Mouse (Mus musculus): Measurements from ENCODE around the gene Olfr212. TPM values are rescaled to one million over a fixed set of nuclear protein-coding genes. Genes with fewer than 3 reads are reported as not detected.
"Not testable (repeated sequence)": the region's sequence is repeated elsewhere in the genome, so short reads cannot be mapped to it uniquely, and the experiment has no call there.

Gene Olfr212
- polyA plus RNA-seq (2012; rRNA removed), result 0.03 TPM in 1 of 2 replicates, not detected in the other

- DNase-seq, result peak in 1 of 2 experiments; percentile 8
- WGBS, result 90% methylated on average over 20 of the region's 20 CpGs
Observed at GRCm38 (mm10) chr6:116506302-116507003, at the start of gene Olfr212. Olfr212 (plus strand) TSS chr6:116506516.

GRCm38 (mm10) chr6:116458728-116459127 lies 47.6 kb upstream of the Olfr212 start:
- Histone ChIP-seq H3K4me1 (ENCODE audit: control insufficient read depth, insufficient read depth, low read length) (no peaks in the 10 kb centered on the region), H3K4me3 (replicated peaks; ENCODE audit: insufficient read depth, low read depth, low read length) (no peak overlapping the region), H3K27ac (ENCODE audit: insufficient read depth, low read length) (no peak overlapping the region), H3K27me3 (ENCODE audit: control insufficient read depth, insufficient read depth, low read length) (no peaks in the 10 kb centered on the region; the same call in 1 of the 2 replicates)
- TF ChIP-seq POLR2A (IDR thresholded peaks at IDR 0.05; ENCODE audit: borderline replicate concordance, insufficient read depth, low read length), result no peak
- no peak for TF ChIP-seq CTCF (IDR thresholded peaks at IDR 0.05; ENCODE audit: borderline replicate concordance, insufficient read depth, low read depth, low read length)
- DNase-seq, result no peak
- 81% methylated on average over 4 of the region's 4 CpGs for WGBS

More at GRCm38 (mm10) chr6:116506302-116507003, at the start of gene Olfr212:
- not testable (repeated sequence) for H3K4me3 ChIP-seq (replicated peaks; ENCODE audit: insufficient read depth, low read depth, low read length); H3K4me1 ChIP-seq (ENCODE audit: control insufficient read depth, insufficient read depth, low read length); H3K27ac ChIP-seq (ENCODE audit: insufficient read depth, low read length); H3K27me3 ChIP-seq (ENCODE audit: control insufficient read depth, insufficient read depth, low read length)

GRCm38 (mm10) chr6:116459232-116459631 lies 47.1 kb upstream of the Olfr212 start:
- no peak for DNase-seq
- 74% methylated on average over 2 of the region's 2 CpGs for WGBS
- Histone ChIP-seq H3K4me3 (replicated peaks; ENCODE audit: insufficient read depth, low read depth, low read length) (no peak overlapping the region), H3K27me3 (ENCODE audit: control insufficient read depth, insufficient read depth, low read length) (no peaks in the 10 kb centered on the region; the same call in 1 of the 2 replicates), H3K4me1 (ENCODE audit: control insufficient read depth, insufficient read depth, low read length) (no peaks in the 10 kb centered on the region), H3K27ac (ENCODE audit: insufficient read depth, low read length) (no peak overlapping the region)
- TF ChIP-seq CTCF (IDR thresholded peaks at IDR 0.05; ENCODE audit: borderline replicate concordance, insufficient read depth, low read depth, low read length), result no peak
- no peak for TF ChIP-seq POLR2A (IDR thresholded peaks at IDR 0.05; ENCODE audit: borderline replicate concordance, insufficient read depth, low read length)

GRCm38 (mm10) chr6:116460544-116461283 lies 45.6 kb upstream of the Olfr212 start, which contains the start of gene Alox5:
Alox5 (minus strand) TSS chr6:116461178.
- no peaks in the 10 kb centered on the region; the same call in 1 of the 2 replicates for H3K27me3 ChIP-seq (ENCODE audit: control insufficient read depth, insufficient read depth, low read length)
- no peak within 1 kb of the TSS for H3K27ac ChIP-seq (ENCODE audit: insufficient read depth, low read length)
- H3K4me3 ChIP-seq (replicated peaks; ENCODE audit: insufficient read depth, low read depth, low read length), result peak within 1 kb of the TSS; percentile 3
- no peak for DNase-seq
- H3K4me1 ChIP-seq (ENCODE audit: control insufficient read depth, insufficient read depth, low read length), result no peaks in the 10 kb centered on the region
- TF ChIP-seq POLR2A (IDR thresholded peaks at IDR 0.05; ENCODE audit: borderline replicate concordance, insufficient read depth, low read length) (no peak), CTCF (IDR thresholded peaks at IDR 0.05; ENCODE audit: borderline replicate concordance, insufficient read depth, low read depth, low read length) (no peak)
- WGBS, result 3% methylated on average over 42 of the region's 43 CpGs

- TF ChIP-seq POLR2A (IDR thresholded peaks at IDR 0.05; ENCODE audit: borderline replicate concordance, insufficient read depth, low read length), result no peak
- DNase-seq, result no peak
- 30% methylated on average over 3 of the region's 3 CpGs for WGBS
- H3K4me1 ChIP-seq (ENCODE audit: control insufficient read depth, insufficient read depth, low read length), result no peaks in the 10 kb centered on the region
- H3K4me3 ChIP-seq (replicated peaks; ENCODE audit: insufficient read depth, low read depth, low read length), result no peak overlapping the region
- H3K27me3 ChIP-seq (ENCODE audit: control insufficient read depth, insufficient read depth, low read length), result no peaks in the 10 kb centered on the region; the same call in 1 of the 2 replicates
- H3K27ac ChIP-seq (ENCODE audit: insufficient read depth, low read length), result no peak overlapping the region
Observed at GRCm38 (mm10) chr6:116468081-116468480, 38.2 kb upstream of the Olfr212 start.

GRCm38 (mm10) chr6:116485081-116485480 lies 21.2 kb upstream of the Olfr212 start:
- Histone ChIP-seq H3K4me3 (replicated peaks; ENCODE audit: insufficient read depth, low read depth, low read length) (no peak overlapping the region), H3K27ac (ENCODE audit: insufficient read depth, low read length) (no peak overlapping the region), H3K4me1 (ENCODE audit: control insufficient read depth, insufficient read depth, low read length) (peaks cover 4% of the 10 kb centered on the region; the same call in 1 of the 2 replicates), H3K27me3 (ENCODE audit: control insufficient read depth, insufficient read depth, low read length) (no peaks in the 10 kb centered on the region)
- DNase-seq, result no peak
- whole genome bisulfite sequencing, result 89% methylated on average over 1 of the region's 1 CpGs
- TF ChIP-seq POLR2A (IDR thresholded peaks at IDR 0.05; ENCODE audit: borderline replicate concordance, insufficient read depth, low read length), result no peak

- no peaks in the 10 kb centered on the region for H3K27me3 ChIP-seq (ENCODE audit: control insufficient read depth, insufficient read depth, low read length)
- no peak overlapping the region for H3K4me3 ChIP-seq (replicated peaks; ENCODE audit: insufficient read depth, low read depth, low read length)
- 79% methylated on average over 1 of the region's 1 CpGs for WGBS
- DNase-seq, result no peak
- H3K4me1 ChIP-seq (ENCODE audit: control insufficient read depth, insufficient read depth, low read length), result peaks cover 4% of the 10 kb centered on the region; the same call in 1 of the 2 replicates
- no peak overlapping the region for H3K27ac ChIP-seq (ENCODE audit: insufficient read depth, low read length)
- TF ChIP-seq POLR2A (IDR thresholded peaks at IDR 0.05; ENCODE audit: borderline replicate concordance, insufficient read depth, low read length) (no peak), CTCF (IDR thresholded peaks at IDR 0.05; ENCODE audit: borderline replicate concordance, insufficient read depth, low read depth, low read length) (no peak)
Observed at GRCm38 (mm10) chr6:116486833-116487232, 19.5 kb upstream of the Olfr212 start.

- TF ChIP-seq POLR2A (IDR thresholded peaks at IDR 0.05; ENCODE audit: borderline replicate concordance, insufficient read depth, low read length), result no peak
- TF ChIP-seq CTCF (IDR thresholded peaks at IDR 0.05; ENCODE audit: borderline replicate concordance, insufficient read depth, low read depth, low read length), result no peak
- WGBS, result 22% methylated on average over 4 of the region's 4 CpGs
- no peak within 1 kb of the TSS for H3K4me3 ChIP-seq (replicated peaks; ENCODE audit: insufficient read depth, low read depth, low read length)
- peak in 1 of 2 experiments; percentile 37 for DNase-seq
- no peak within 1 kb of the TSS for H3K27ac ChIP-seq (ENCODE audit: insufficient read depth, low read length)
- peaks cover 4% of the 10 kb centered on the region; the same call in 1 of the 2 replicates for H3K4me1 ChIP-seq (ENCODE audit: control insufficient read depth, insufficient read depth, low read length)
- H3K27me3 ChIP-seq (ENCODE audit: control insufficient read depth, insufficient read depth, low read length), result no peaks in the 10 kb centered on the region
Observed at GRCm38 (mm10) chr6:116488791-116489190, 17.5 kb upstream of the Olfr212 start, which contains the start of gene Olfr211. Olfr211 (plus strand) TSS chr6:116489091.
